Mouse (Mus musculus) spleen, postnatal 10 days (tissue): ENCODE data around the gene Tceal5.
A peak's percentile ranks its signal among the peaks of the same experiment; 100 is the strongest.
"Not testable (repeated sequence)": the region's sequence is repeated elsewhere in the genome, so short reads cannot be mapped to it uniquely, and the experiment has no call there.

ENCODE experiments used
- DNase-seq, 2 experiments: peaks; one replicate each; pipeline ENCODE4 v3.0.0; 2021 to 2022; ENCODE audit warnings: low spot score in 2 of 2

The Tceal5 gene

GRCm38 (mm10) chrX:136203664-136204066 lies at the start of gene Tceal5:
Gene Tceal5, minus strand, starts transcription at chrX:136203876.
- no peak for DNase-seq

GRCm38 (mm10) chrX:136252023-136252729 lies 48.5 kb upstream of the Tceal5 start:
- no peak for DNase-seq

- DNase-seq = no peak
These were observed 46.0 kb upstream of the Tceal5 start for GRCm38 (mm10) chrX:136249671-136250070.

- DNase-seq = no peak
These were observed 45.1 kb upstream of the Tceal5 start for GRCm38 (mm10) chrX:136248811-136249210.

- DNase-seq = peak; percentile 5 to 32
These were observed 41.9 kb upstream of the Tceal5 start for GRCm38 (mm10) chrX:136245521-136246071.

GRCm38 (mm10) chrX:136244574-136245229 lies 41.0 kb upstream of the Tceal5 start, which contains the start of gene Tceal9:
Gene Tceal9, plus strand, starts transcription at chrX:136245079.
- DNase-seq = peak; percentile 40 to 79

- no peak for DNase-seq
These were observed 39.5 kb upstream of the Tceal5 start for GRCm38 (mm10) chrX:136243181-136243580.

- DNase-seq = peak; percentile 15 to 61
These were observed 34.4 kb upstream of the Tceal5 start for GRCm38 (mm10) chrX:136238118-136238517.

GRCm38 (mm10) chrX:136227768-136228167 lies 24.1 kb upstream of the Tceal5 start:
- no peak for DNase-seq

GRCm38 (mm10) chrX:136223714-136224113 lies 20.0 kb upstream of the Tceal5 start:
- no peak for DNase-seq

- DNase-seq = no peak
These were observed 12.6 kb upstream of the Tceal5 start for GRCm38 (mm10) chrX:136216303-136216702.

- not testable (repeated sequence) for DNase-seq
These were observed 11.3 kb upstream of the Tceal5 start, which contains the start of the genes Tceal7 and Bex1 for GRCm38 (mm10) chrX:136214729-136215677. Gene Tceal7, plus strand, starts transcription at chrX:136214779. Gene Bex1, minus strand, starts transcription at chrX:136215513.

- DNase-seq = no peak
These were observed 9.7 kb upstream of the Tceal5 start for GRCm38 (mm10) chrX:136213396-136213795.

GRCm38 (mm10) chrX:136204406-136204805 lies 730 bp upstream of the Tceal5 start:
- no peak for DNase-seq

- no peak for DNase-seq
These were observed 419 bp downstream of the Tceal5 start for GRCm38 (mm10) chrX:136203257-136203656.

- peak; percentile 47 to 66 for DNase-seq
These were observed 6.8 kb downstream of the Tceal5 start for GRCm38 (mm10) chrX:136196873-136197272.

- no peak for DNase-seq
These were observed 8.3 kb downstream of the Tceal5 start for GRCm38 (mm10) chrX:136195193-136195944.

- no peak for DNase-seq
These were observed 20.6 kb downstream of the Tceal5 start for GRCm38 (mm10) chrX:136183107-136183506.

- no peak for DNase-seq
These were observed 22.7 kb downstream of the Tceal5 start for GRCm38 (mm10) chrX:136180897-136181553.

GRCm38 (mm10) chrX:136172786-136173185 lies 30.9 kb downstream of the Tceal5 start:
- DNase-seq = no peak
